Mouse (Mus musculus) stomach, postnatal 0 days (tissue): ENCODE data around the gene Serpina3g.

Experiments
- CTCF ChIP-seq: IDR thresholded peaks from 2 replicates; pipeline ENCODE4 v1.5.1; 2016; ENCODE audit warnings: antibody characterized with exemption, low read depth, mild to moderate bottlenecking, moderate library complexity
- EP300 ChIP-seq: optimal IDR thresholded peaks from 2 replicates; pipeline ENCODE3; 2016; ENCODE audit warnings: antibody characterized with exemption

DNA sequence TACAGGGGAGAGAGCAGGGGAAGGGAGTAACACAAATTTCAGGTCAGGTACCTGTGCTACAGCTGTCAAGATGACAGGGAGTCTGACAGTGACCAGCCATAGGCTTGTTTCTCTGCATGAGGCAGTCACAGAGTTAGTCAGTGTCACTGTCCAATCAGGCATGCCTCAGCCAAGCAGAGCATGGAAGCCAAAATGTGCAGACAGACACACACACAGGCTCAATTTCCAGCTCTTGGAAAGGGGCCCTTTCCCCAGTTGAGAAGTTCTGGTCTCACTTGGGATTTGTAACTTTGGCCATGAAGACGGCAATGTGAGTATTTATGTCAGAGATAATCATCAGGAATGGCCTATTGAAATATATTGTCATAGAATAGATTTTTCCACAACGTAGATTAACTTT, 46.8 kb upstream of the Serpina3g start:
- TF ChIP-seq CTCF (no peak), EP300 (no peak)
